In the genomic region with DNA sequence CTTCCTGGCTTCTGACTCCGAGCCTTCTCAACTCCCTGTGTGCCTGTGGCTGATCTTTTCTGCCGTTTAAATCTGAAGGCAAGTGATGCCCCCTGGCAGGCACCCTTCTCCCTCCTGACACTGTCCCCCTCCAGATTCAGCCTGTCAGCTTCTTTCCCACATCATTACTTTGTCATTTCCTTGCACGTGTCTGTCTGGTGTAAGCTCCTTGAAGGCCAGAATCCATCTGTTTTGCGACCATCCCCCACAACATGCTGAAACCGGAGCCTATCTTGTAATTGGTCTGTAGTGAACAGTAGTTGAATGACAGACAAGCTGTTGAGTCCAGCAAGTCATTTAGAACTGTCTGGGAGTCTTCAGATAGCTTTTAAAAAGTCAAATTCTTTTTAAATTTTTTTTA, we compare ENCODE assay signal across 16 mouse cellular contexts. TPM values are rescaled to one million over a fixed set of nuclear protein-coding genes. Genes with fewer than 3 reads are reported as not detected.
DNase-seq lines count a peak whose midpoint lies in the region; ATAC-seq and TF ChIP-seq lines count a peak whose summit lies in the region.
"Had no signal": no experiment of that assay in that cellular context is flagged by ENCODE, and none has a peak within 500 bp of the region (broad histone marks: within the 10 kb centered on the region; RNA-seq: fewer than 3 reads in every experiment).

No protein-coding gene starts in this region.

- H3K4me2 ChIP-seq in heart, embryonic 12.5 days: no peak overlapping the region
- H3K4me2 ChIP-seq in lung, postnatal 0 days (replicated peaks; ENCODE audit: low read depth, low read length): no peak overlapping the region
- H3K4me2 ChIP-seq in embryonic facial prominence, embryonic 11.5 days (ENCODE audit: low read depth, low read length): no peak overlapping the region
- H3K4me2 ChIP-seq: embryonic facial prominence, embryonic 15.5 days; heart, embryonic 13.5 days; liver, embryonic 11.5 days; midbrain, embryonic 13.5 days; neural tube, embryonic 13.5 days had no signal

- no peak for TF ChIP-seq CTCF in lung, postnatal 0 days (IDR thresholded peaks at IDR 0.05)

- TF ChIP-seq EP300 in lung, postnatal 0 days (IDR thresholded peaks at IDR 0.05): no peak

- no peak overlapping the region for H3K4me3 ChIP-seq in heart, embryonic 10.5 days
- no peak overlapping the region for H3K4me3 ChIP-seq in heart, embryonic 12.5 days
- no peak overlapping the region for H3K4me3 ChIP-seq in lung, postnatal 0 days (ENCODE audit: low read depth, low read length)
- H3K4me3 ChIP-seq in embryonic facial prominence, embryonic 11.5 days (ENCODE audit: low read depth, low read length): no peak overlapping the region
- no peak overlapping the region for H3K4me3 ChIP-seq in limb, embryonic 10.5 days
- H3K4me3 ChIP-seq: embryonic facial prominence, embryonic 15.5 days; forebrain, embryonic 10.5 days; heart, embryonic 13.5 days; midbrain, embryonic 13.5 days; neural tube, embryonic 13.5 days had no signal

- 0 out of 2 replicates have a peak overlapping the region, but pooled peaks have one; percentile 14 for H3K27ac ChIP-seq in heart, embryonic 10.5 days
- no peak overlapping the region for H3K27ac ChIP-seq in heart, embryonic 12.5 days (ENCODE audit: poor library complexity, severe bottlenecking)
- no peak overlapping the region for H3K27ac ChIP-seq in lung, postnatal 0 days (ENCODE audit: low read length)
- no peak overlapping the region for H3K27ac ChIP-seq in embryonic facial prominence, embryonic 11.5 days (replicated peaks; ENCODE audit: low read depth, low read length)
- H3K27ac ChIP-seq in limb, embryonic 10.5 days: peak overlapping the region; percentile 27; the same call in 1 of the 2 replicates
- H3K27ac ChIP-seq: midbrain, embryonic 13.5 days had no signal

- ATAC-seq in heart, embryonic 12.5 days (ENCODE audit: insufficient number of reproducible peaks, low FRiP score): no peak
- peak; percentile 31; the same call in 1 of the 2 replicates for ATAC-seq in lung, postnatal 0 days
- no peak for ATAC-seq in embryonic facial prominence, embryonic 11.5 days (replicated peaks; ENCODE audit: insufficient number of reproducible peaks, low FRiP score, low TSS enrichment, low read depth)
- ATAC-seq in erythroid progenitor cell, adult 5-6 weeks (replicated peaks; ENCODE audit: low FRiP score, poor library complexity, severe bottlenecking): no peak
- ATAC-seq: intestine, postnatal 0 days; midbrain, embryonic 13.5 days had no signal

- no peaks in the 10 kb centered on the region for H3K9me3 ChIP-seq in heart, embryonic 10.5 days
- H3K9me3 ChIP-seq in heart, embryonic 12.5 days (replicated peaks): peaks cover 4% of the 10 kb centered on the region
- H3K9me3 ChIP-seq in lung, postnatal 0 days (ENCODE audit: low read length): no peaks in the 10 kb centered on the region
- no peaks in the 10 kb centered on the region for H3K9me3 ChIP-seq in embryonic facial prominence, embryonic 11.5 days (replicated peaks; ENCODE audit: control insufficient read depth, low read length)
- H3K9me3 ChIP-seq in limb, embryonic 10.5 days (replicated peaks): no peaks in the 10 kb centered on the region
- H3K9me3 ChIP-seq: embryonic facial prominence, embryonic 15.5 days; forebrain, embryonic 10.5 days; heart, embryonic 13.5 days; midbrain, embryonic 13.5 days; neural tube, embryonic 13.5 days had no signal

- H3K9ac ChIP-seq in heart, embryonic 12.5 days: no peak overlapping the region
- no peak overlapping the region for H3K9ac ChIP-seq in lung, postnatal 0 days (replicated peaks; ENCODE audit: low read depth)
- H3K9ac ChIP-seq in embryonic facial prominence, embryonic 11.5 days (replicated peaks; ENCODE audit: low read length): no peak overlapping the region
- H3K9ac ChIP-seq: embryonic facial prominence, embryonic 15.5 days; midbrain, embryonic 13.5 days; neural tube, embryonic 13.5 days had no signal

- DNase-seq in heart, embryonic 10.5 days (ENCODE audit: low spot score): no peak
- DNase-seq in lung, postnatal 0 days (ENCODE audit: low spot score): peak; percentile 74
- DNase-seq in lung, postnatal 25 days (ENCODE audit: low spot score): no peak
- DNase-seq in embryonic facial prominence, embryonic 11.5 days (ENCODE audit: low spot score): peak; percentile 56
- no peak for DNase-seq in limb, embryonic 10.5 days (ENCODE audit: low spot score)
- DNase-seq in heart, postnatal 4 days: no peak
- DNase-seq: adrenal gland, adult 8-10 months had no signal

- H3K4me1 ChIP-seq in heart, embryonic 10.5 days: peaks cover 47% of the 10 kb centered on the region
- H3K4me1 ChIP-seq in heart, embryonic 12.5 days (replicated peaks): peaks cover 33% of the 10 kb centered on the region
- no peaks in the 10 kb centered on the region for H3K4me1 ChIP-seq in lung, postnatal 0 days (ENCODE audit: insufficient read depth, low read depth, low read length)
- peaks cover 2% of the 10 kb centered on the region for H3K4me1 ChIP-seq in embryonic facial prominence, embryonic 11.5 days (ENCODE audit: control insufficient read depth, insufficient read depth, low read length)
- peaks cover 47% of the 10 kb centered on the region for H3K4me1 ChIP-seq in limb, embryonic 10.5 days

- 54% methylated on average over 5 of the region's 5 CpGs for WGBS in heart, embryonic 10.5 days
- 56% methylated on average over 5 of the region's 5 CpGs for WGBS in heart, embryonic 12.5 days
- 47% methylated on average over 5 of the region's 5 CpGs for WGBS in lung, postnatal 0 days
- 27% methylated on average over 5 of the region's 5 CpGs for WGBS in embryonic facial prominence, embryonic 11.5 days
- 43% methylated on average over 5 of the region's 5 CpGs for WGBS in limb, embryonic 10.5 days

- H3K36me3 ChIP-seq in heart, embryonic 10.5 days: no peaks in the 10 kb centered on the region
- H3K36me3 ChIP-seq in heart, embryonic 12.5 days: no peaks in the 10 kb centered on the region
- H3K36me3 ChIP-seq in lung, postnatal 0 days (ENCODE audit: insufficient read depth, low read length): no peaks in the 10 kb centered on the region
- H3K36me3 ChIP-seq in embryonic facial prominence, embryonic 11.5 days (replicated peaks; ENCODE audit: control insufficient read depth, insufficient read depth, low read depth, low read length): no peaks in the 10 kb centered on the region
- H3K36me3 ChIP-seq in limb, embryonic 10.5 days: no peaks in the 10 kb centered on the region
- H3K36me3 ChIP-seq: embryonic facial prominence, embryonic 15.5 days; forebrain, embryonic 10.5 days; heart, embryonic 13.5 days; midbrain, embryonic 13.5 days; neural tube, embryonic 13.5 days had no signal

- peaks cover 42% of the 10 kb centered on the region for H3K27me3 ChIP-seq in heart, embryonic 10.5 days (ENCODE audit: insufficient read depth, poor library complexity, severe bottlenecking)
- H3K27me3 ChIP-seq in heart, embryonic 12.5 days (replicated peaks): peaks cover 37% of the 10 kb centered on the region; the same call in 1 of the 2 replicates
- no peaks in the 10 kb centered on the region for H3K27me3 ChIP-seq in lung, postnatal 0 days (replicated peaks; ENCODE audit: insufficient read depth, low read length)
- H3K27me3 ChIP-seq in embryonic facial prominence, embryonic 11.5 days (ENCODE audit: control insufficient read depth, insufficient read depth, low read length): no peaks in the 10 kb centered on the region
- no peaks in the 10 kb centered on the region for H3K27me3 ChIP-seq in limb, embryonic 10.5 days (ENCODE audit: low read depth, poor library complexity, severe bottlenecking)
- H3K27me3 ChIP-seq: embryonic facial prominence, embryonic 15.5 days; midbrain, embryonic 13.5 days; neural tube, embryonic 13.5 days had no signal

RNA-seq across cellular contexts. Expression of a gene that starts 53.2 kb away (rescaled TPM):
- polyA plus RNA-seq in heart, embryonic 10.5 days (2016; fragmentation: Nextera tagmentation; extraction: Ambion mirVana): 3.2 and 9.7 TPM in 2 replicates
- polyA plus RNA-seq in heart, embryonic 12.5 days (2016; fragmentation: Nextera tagmentation; extraction: Ambion mirVana): 3.7 and 4.1 TPM in 2 replicates
- polyA plus RNA-seq in lung, postnatal 0 days (2015; fragmentation: Nextera tagmentation; extraction: Ambion mirVana): 9.7 and 16.8 TPM in 2 replicates
- 3.0 and 3.6 TPM in 2 replicates for polyA plus RNA-seq in embryonic facial prominence, embryonic 11.5 days (2014; fragmentation: Nextera tagmentation; extraction: Ambion mirVana)
- 5.0 and 6.1 TPM in 2 replicates for polyA plus RNA-seq in limb, embryonic 10.5 days (2016; fragmentation: Nextera tagmentation; extraction: Ambion mirVana)
- 1 to 10 TPM; 3.6 to 4.6 TPM for total RNA-seq in heart, postnatal 4 days (2021)
- total RNA-seq in erythroid progenitor cell, adult 5-6 weeks (2015; ENCODE audit: low replicate concordance): 2.2 and 4.6 TPM in 2 replicates
- 1.9 and 2.1 TPM in 2 replicates for total RNA-seq in erythroid progenitor cell, adult 5-6 weeks (2017; ENCODE audit: low replicate concordance)

RNA-seq across cellular contexts. Expression of a gene that starts 55.8 kb away (rescaled TPM):
- polyA plus RNA-seq in heart, embryonic 10.5 days (2016; fragmentation: Nextera tagmentation; extraction: Ambion mirVana): 35.5 and 37.3 TPM in 2 replicates
- 33.9 and 34.9 TPM in 2 replicates for polyA plus RNA-seq in heart, embryonic 12.5 days (2016; fragmentation: Nextera tagmentation; extraction: Ambion mirVana)
- 31.0 and 33.0 TPM in 2 replicates for polyA plus RNA-seq in lung, postnatal 0 days (2015; fragmentation: Nextera tagmentation; extraction: Ambion mirVana)
- 23.8 and 23.9 TPM in 2 replicates for polyA plus RNA-seq in embryonic facial prominence, embryonic 11.5 days (2014; fragmentation: Nextera tagmentation; extraction: Ambion mirVana)
- 32.4 and 34.8 TPM in 2 replicates for polyA plus RNA-seq in limb, embryonic 10.5 days (2016; fragmentation: Nextera tagmentation; extraction: Ambion mirVana)
- total RNA-seq in heart, postnatal 4 days (2021): 10 to 100 TPM; 39.5 to 40.8 TPM
- 6.8 and 8.0 TPM in 2 replicates for total RNA-seq in erythroid progenitor cell, adult 5-6 weeks (2015; ENCODE audit: low replicate concordance)
- 9.2 and 9.6 TPM in 2 replicates for total RNA-seq in erythroid progenitor cell, adult 5-6 weeks (2017; ENCODE audit: low replicate concordance)

Comparison
In these comparisons a context has a peak if more than half of its experiments do, and no peak if none do; other contexts are left out.
1. DNase-seq: peak in lung, postnatal 0 days (single experiment) and embryonic facial prominence, embryonic 11.5 days (single experiment); none in heart, embryonic 10.5 days (single experiment), lung, postnatal 25 days (single experiment), limb, embryonic 10.5 days (single experiment) and heart, postnatal 4 days (single experiment).
2. H3K27ac ChIP-seq: peak in heart, embryonic 10.5 days (single experiment) and limb, embryonic 10.5 days (single experiment); none in heart, embryonic 12.5 days (single experiment), lung, postnatal 0 days (single experiment) and embryonic facial prominence, embryonic 11.5 days (single experiment).